Mouse (Mus musculus): ENCODE measurements around the gene Gmfg.

- TF ChIP-seq CTCF (IDR thresholded peaks at IDR 0.05; ENCODE audit: control insufficient read depth, insufficient read depth, low read length): no peak
- no peak for TF ChIP-seq POLR2A (IDR thresholded peaks at IDR 0.05; ENCODE audit: borderline replicate concordance, control insufficient read depth, low read depth, low read length)
These were observed 25.5 kb downstream of the Gmfg start for GRCm38 (mm10) chr7:28462769-28463168.

Measured in bone marrow, adult 2 months (tissue).